Mouse (Mus musculus): ENCODE measurements around the gene Hyal1.

Gene Hyal1

GRCm38 (mm10) chr9:107576357-107577107, at the start of gene Hyal1:
Gene Hyal1, plus strand, starts transcription at chr9:107576927.
- DNase-seq: no peak

GRCm38 (mm10) chr9:107533791-107534407, 42.8 kb upstream of the Hyal1 start, which contains the start of gene Tmem115:
Gene Tmem115, plus strand, starts transcription at chr9:107533945.
- DNase-seq: peak; percentile 92

GRCm38 (mm10) chr9:107534408-107535202, 42.1 kb upstream of the Hyal1 start:
- peak; percentile 35 for DNase-seq

- DNase-seq: no peak
Measured at GRCm38 (mm10) chr9:107538231-107538630, 38.5 kb upstream of the Hyal1 start.

- DNase-seq: no peak
Measured at GRCm38 (mm10) chr9:107538711-107539110, 38.0 kb upstream of the Hyal1 start.

- no peak for DNase-seq
Measured at GRCm38 (mm10) chr9:107539940-107540339, 36.8 kb upstream of the Hyal1 start.

- no peak for DNase-seq
Measured at GRCm38 (mm10) chr9:107540420-107540819, 36.3 kb upstream of the Hyal1 start.

GRCm38 (mm10) chr9:107541005-107541404, 35.7 kb upstream of the Hyal1 start:
- DNase-seq: no peak

- DNase-seq: peak; percentile 98
Measured at GRCm38 (mm10) chr9:107541474-107542351, 35.0 kb upstream of the Hyal1 start, which contains the start of the genes Cyb561d2 and Nprl2. Gene Cyb561d2, minus strand, starts transcription at chr9:107542193. Gene Nprl2, plus strand, starts transcription at chr9:107542226.

GRCm38 (mm10) chr9:107542352-107542686, 34.4 kb upstream of the Hyal1 start:
- DNase-seq: no peak

- DNase-seq: no peak
Measured at GRCm38 (mm10) chr9:107542721-107543120, 34.0 kb upstream of the Hyal1 start.

GRCm38 (mm10) chr9:107543299-107543698, 33.4 kb upstream of the Hyal1 start:
- DNase-seq: no peak

GRCm38 (mm10) chr9:107544196-107544700, 32.5 kb upstream of the Hyal1 start:
- DNase-seq: no peak

GRCm38 (mm10) chr9:107544729-107545128, 32.0 kb upstream of the Hyal1 start:
- DNase-seq: no peak

GRCm38 (mm10) chr9:107545199-107545598, 31.5 kb upstream of the Hyal1 start:
- no peak for DNase-seq

- peak; percentile 79 for DNase-seq
Measured at GRCm38 (mm10) chr9:107545602-107546001, 31.1 kb upstream of the Hyal1 start.

- peak; percentile 93 for DNase-seq
Measured at GRCm38 (mm10) chr9:107547026-107547425, 29.7 kb upstream of the Hyal1 start, which contains the start of gene Zmynd10. Gene Zmynd10, plus strand, starts transcription at chr9:107547298.

GRCm38 (mm10) chr9:107547957-107548356, 28.8 kb upstream of the Hyal1 start:
- no peak for DNase-seq

GRCm38 (mm10) chr9:107548820-107549219, 27.9 kb upstream of the Hyal1 start:
- no peak for DNase-seq

GRCm38 (mm10) chr9:107549297-107550074, 27.2 kb upstream of the Hyal1 start:
- no peak for DNase-seq

- no peak for DNase-seq
Measured at GRCm38 (mm10) chr9:107550491-107551116, 26.1 kb upstream of the Hyal1 start.
